Mouse (Mus musculus): ENCODE data around the gene Tcaim. TPM values are rescaled to one million over a fixed set of nuclear protein-coding genes. Genes with fewer than 3 reads are reported as not detected.

Gene Tcaim
- polyA plus RNA-seq, 1 experiment from 2014 or later, result 6.3 TPM

GRCm38 (mm10) chr9:122856716-122857115, 51.4 kb downstream of the Tcaim start:
- peaks cover 96% of the 10 kb centered on the region for H3K36me3 ChIP-seq
- no peak overlapping the region for H3K4me2 ChIP-seq
- no peak overlapping the region for H3K27ac ChIP-seq
- H3K9ac ChIP-seq, result no peak overlapping the region
- H3K4me1 ChIP-seq, result no peaks in the 10 kb centered on the region
- ATAC-seq (replicated peaks; ENCODE audit: low FRiP score), result no peak
- no peaks in the 10 kb centered on the region for H3K27me3 ChIP-seq
- WGBS, result 98% methylated on average over 3 of the region's 3 CpGs
- no peak overlapping the region for H3K4me3 ChIP-seq (replicated peaks)
- peaks cover 51% of the 10 kb centered on the region for H3K9me3 ChIP-seq (replicated peaks)

- Histone ChIP-seq H3K36me3 (peaks cover 71% of the 10 kb centered on the region), H3K4me2 (no peak overlapping the region), H3K9ac (no peak overlapping the region), H3K27ac (no peak overlapping the region), H3K27me3 (no peaks in the 10 kb centered on the region), H3K9me3 (replicated peaks) (peaks cover 42% of the 10 kb centered on the region), H3K4me3 (replicated peaks) (no peak overlapping the region), H3K4me1 (peaks cover 14% of the 10 kb centered on the region)
- no peak for ATAC-seq (replicated peaks; ENCODE audit: low FRiP score)
Observed at GRCm38 (mm10) chr9:122860752-122861151, 55.4 kb downstream of the Tcaim start.

GRCm38 (mm10) chr9:122863731-122864130, 58.4 kb downstream of the Tcaim start:
- WGBS, result 84% methylated on average over 2 of the region's 2 CpGs
- Histone ChIP-seq H3K4me1 (peaks cover 14% of the 10 kb centered on the region), H3K9me3 (replicated peaks) (peaks cover 38% of the 10 kb centered on the region), H3K36me3 (peaks cover 44% of the 10 kb centered on the region), H3K4me3 (replicated peaks) (no peak overlapping the region), H3K9ac (no peak overlapping the region), H3K27me3 (no peaks in the 10 kb centered on the region), H3K4me2 (no peak overlapping the region), H3K27ac (no peak overlapping the region)
- no peak for ATAC-seq (replicated peaks; ENCODE audit: low FRiP score)

DNA sequence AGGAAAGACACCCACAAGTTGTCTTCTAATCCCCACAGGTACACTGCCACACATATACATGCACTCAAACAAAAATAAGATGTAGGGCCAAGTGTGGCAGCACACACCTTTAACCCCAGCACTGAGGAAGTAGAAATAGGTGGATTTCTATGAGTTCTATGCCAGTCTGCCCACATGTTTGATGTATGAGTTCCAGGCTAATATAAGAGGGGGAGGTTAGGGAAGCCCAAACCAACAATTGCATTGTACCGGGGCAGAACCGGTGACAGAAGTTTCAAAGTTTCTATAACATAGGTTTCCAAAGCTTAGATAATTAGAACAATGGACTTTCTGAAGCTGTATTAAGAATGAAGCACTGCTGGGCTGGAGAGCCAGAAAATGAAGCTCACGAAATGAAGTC, 59.5 kb downstream of the Tcaim start:
- Histone ChIP-seq H3K4me1 (peaks cover 14% of the 10 kb centered on the region), H3K4me2 (peak overlapping the region; percentile 73), H3K9me3 (replicated peaks) (peaks cover 28% of the 10 kb centered on the region), H3K4me3 (replicated peaks) (peak overlapping the region; percentile 88), H3K27me3 (no peaks in the 10 kb centered on the region), H3K36me3 (peaks cover 33% of the 10 kb centered on the region), H3K27ac (no peak overlapping the region), H3K9ac (peak overlapping the region; percentile 89)
- no peak for ATAC-seq (replicated peaks; ENCODE audit: low FRiP score)
- 64% methylated on average over 3 of the region's 3 CpGs for WGBS

- Histone ChIP-seq H3K27ac (peak within 1 kb of the TSS; percentile 86), H3K27me3 (no peaks in the 10 kb centered on the region), H3K4me3 (replicated peaks) (peak within 1 kb of the TSS; percentile 88), H3K4me2 (peak within 1 kb of the TSS; percentile 73), H3K36me3 (peaks cover 24% of the 10 kb centered on the region), H3K9ac (peak within 1 kb of the TSS; percentile 89), H3K4me1 (peaks cover 14% of the 10 kb centered on the region), H3K9me3 (replicated peaks) (peaks cover 19% of the 10 kb centered on the region; the same call in 1 of the 2 replicates)
- under 1% methylated on average over 34 of the region's 34 CpGs for WGBS
- peak; percentile 93 for ATAC-seq (replicated peaks; ENCODE audit: low FRiP score)
Observed at GRCm38 (mm10) chr9:122865697-122866166, 60.4 kb downstream of the Tcaim start, which contains the start of gene Zfp445. Gene Zfp445 (minus strand): TSS chr9:122866006.

GRCm38 (mm10) chr9:122866192-122866591, 60.9 kb downstream of the Tcaim start:
- 85% methylated on average over 4 of the region's 4 CpGs for WGBS
- H3K4me1 ChIP-seq, result peaks cover 14% of the 10 kb centered on the region
- no peak overlapping the region for H3K27ac ChIP-seq
- peak overlapping the region; percentile 88 for H3K4me3 ChIP-seq (replicated peaks)
- peak; percentile 22 for ATAC-seq (replicated peaks; ENCODE audit: low FRiP score)
- peaks cover 15% of the 10 kb centered on the region; the same call in 1 of the 2 replicates for H3K9me3 ChIP-seq (replicated peaks)
- H3K27me3 ChIP-seq, result no peaks in the 10 kb centered on the region
- H3K36me3 ChIP-seq, result peaks cover 19% of the 10 kb centered on the region
- H3K9ac ChIP-seq, result peak overlapping the region; percentile 89; the same call in 1 of the 2 replicates
- peak overlapping the region; percentile 73 for H3K4me2 ChIP-seq

- 86% methylated on average over 4 of the region's 4 CpGs for WGBS
- H3K4me2 ChIP-seq, result no peak overlapping the region
- no peak overlapping the region for H3K4me3 ChIP-seq (replicated peaks)
- no peaks in the 10 kb centered on the region for H3K4me1 ChIP-seq
- no peaks in the 10 kb centered on the region for H3K27me3 ChIP-seq
- H3K9me3 ChIP-seq (replicated peaks), result no peaks in the 10 kb centered on the region
- H3K9ac ChIP-seq, result no peak overlapping the region
- no peaks in the 10 kb centered on the region for H3K36me3 ChIP-seq
- H3K27ac ChIP-seq, result no peak overlapping the region
- no peak for ATAC-seq (replicated peaks; ENCODE audit: low FRiP score)
Observed at GRCm38 (mm10) chr9:122872595-122872994, 67.3 kb downstream of the Tcaim start.

GRCm38 (mm10) chr9:122874653-122875052, 69.3 kb downstream of the Tcaim start:
- Histone ChIP-seq H3K4me1 (no peaks in the 10 kb centered on the region), H3K27ac (no peak overlapping the region), H3K4me2 (no peak overlapping the region), H3K9ac (no peak overlapping the region), H3K4me3 (replicated peaks) (no peak overlapping the region), H3K36me3 (no peaks in the 10 kb centered on the region), H3K27me3 (no peaks in the 10 kb centered on the region), H3K9me3 (replicated peaks) (no peaks in the 10 kb centered on the region)
- no peak for ATAC-seq (replicated peaks; ENCODE audit: low FRiP score)
- 80% methylated on average over 1 of the region's 1 CpGs for WGBS

DNA sequence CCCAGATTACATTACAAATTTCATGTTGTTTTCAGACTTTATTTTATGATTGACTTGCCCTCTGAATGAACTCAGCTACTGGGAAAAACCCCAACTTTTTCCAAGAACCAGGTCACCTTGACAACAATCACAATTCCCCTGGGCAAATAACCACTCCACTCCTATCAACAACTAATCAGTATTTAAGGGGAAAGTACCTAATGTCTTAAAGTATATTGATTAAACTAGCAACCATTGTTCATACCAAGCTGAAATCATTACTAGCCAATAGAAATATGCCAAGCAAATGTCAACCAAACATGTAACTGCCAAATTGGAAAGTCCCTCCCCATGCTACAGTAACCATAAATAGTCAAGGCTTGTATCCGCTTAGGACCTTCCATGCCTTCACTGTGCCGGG, 69.8 kb downstream of the Tcaim start:
- no peak overlapping the region for H3K27ac ChIP-seq
- H3K27me3 ChIP-seq, result no peaks in the 10 kb centered on the region
- no peak overlapping the region for H3K9ac ChIP-seq
- WGBS, result 93% methylated on average over 2 of the region's 2 CpGs
- no peak overlapping the region for H3K4me3 ChIP-seq (replicated peaks)
- H3K4me1 ChIP-seq, result no peaks in the 10 kb centered on the region
- H3K36me3 ChIP-seq, result no peaks in the 10 kb centered on the region
- no peaks in the 10 kb centered on the region for H3K9me3 ChIP-seq (replicated peaks)
- no peak overlapping the region for H3K4me2 ChIP-seq
- ATAC-seq (replicated peaks; ENCODE audit: low FRiP score), result no peak

DNA sequence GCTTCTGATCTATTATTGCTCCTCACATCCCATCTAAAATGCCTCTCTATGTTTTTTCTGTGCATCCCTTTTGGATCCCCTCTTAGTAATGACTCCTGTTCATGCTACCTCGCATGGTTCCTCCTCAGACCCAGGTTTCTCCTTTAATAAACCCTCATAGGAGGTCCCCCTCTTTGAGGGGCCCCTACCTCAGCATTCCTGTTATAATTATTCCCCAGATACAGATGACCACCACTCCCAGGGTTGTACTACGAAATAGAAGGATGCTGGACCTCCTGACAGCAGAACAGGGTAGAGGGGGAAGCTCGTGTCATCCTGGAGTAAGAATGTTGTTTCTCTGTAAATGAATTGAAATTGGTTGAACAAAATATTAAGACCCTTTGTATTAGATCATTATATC, 80.0 kb downstream of the Tcaim start, which contains the start of gene Zkscan7:
Gene Zkscan7, plus strand, starts transcription at position 301 of the 400 bp plus-strand sequence.
- H3K4me2 ChIP-seq, result peak within 1 kb of the TSS; percentile 87
- no peaks in the 10 kb centered on the region for H3K27me3 ChIP-seq
- peak within 1 kb of the TSS; percentile 83 for H3K4me3 ChIP-seq (replicated peaks)
- H3K27ac ChIP-seq, result no peak within 1 kb of the TSS
- H3K4me1 ChIP-seq, result 0 out of 2 replicates have a peak, but pooled peaks cover 5% of the 10 kb centered on the region
- H3K36me3 ChIP-seq, result peaks cover 6% of the 10 kb centered on the region; the same call in 1 of the 2 replicates
- ATAC-seq (replicated peaks; ENCODE audit: low FRiP score), result no peak
- H3K9me3 ChIP-seq (replicated peaks), result no peaks in the 10 kb centered on the region
- 85% methylated on average over 3 of the region's 3 CpGs for WGBS
- no peak within 1 kb of the TSS; the same call in 1 of the 2 replicates for H3K9ac ChIP-seq

Other genes with a start within 250 kb of the Tcaim start
- not detected in 2 replicates for gene Topaz1, start 58.2 kb upstream of the Tcaim start, polyA plus RNA-seq (2015; fragmentation: Nextera tagmentation; extraction: Ambion mirVana)
- 0.39 and 0.44 TPM in 2 replicates for gene Gm35549, start 38.5 kb downstream of the Tcaim start, polyA plus RNA-seq (2015; fragmentation: Nextera tagmentation; extraction: Ambion mirVana)
- 70.8 and 71.3 TPM in 2 replicates for gene Zfp445, start 60.5 kb downstream of the Tcaim start, polyA plus RNA-seq (2015; fragmentation: Nextera tagmentation; extraction: Ambion mirVana)
- gene Zkscan7, start 80.1 kb downstream of the Tcaim start, polyA plus RNA-seq (2015; fragmentation: Nextera tagmentation; extraction: Ambion mirVana), result 5.0 TPM in 2 replicates
- 24.0 and 25.2 TPM in 2 replicates for gene Zfp105, start 117.5 kb downstream of the Tcaim start, polyA plus RNA-seq (2015; fragmentation: Nextera tagmentation; extraction: Ambion mirVana)
- gene 1110059G10Rik, start 145.5 kb downstream of the Tcaim start, polyA plus RNA-seq (2015; fragmentation: Nextera tagmentation; extraction: Ambion mirVana), result 26.8 and 33.1 TPM in 2 replicates
- gene Kif15, start 145.5 kb downstream of the Tcaim start, polyA plus RNA-seq (2015; fragmentation: Nextera tagmentation; extraction: Ambion mirVana), result 59.3 and 60.1 TPM in 2 replicates
- gene Tmem42, start 215.8 kb downstream of the Tcaim start, polyA plus RNA-seq (2015; fragmentation: Nextera tagmentation; extraction: Ambion mirVana), result 19.9 and 20.9 TPM in 2 replicates
- 0.41 and 0.70 TPM in 2 replicates for gene Tgm4, start 229.2 kb downstream of the Tcaim start, polyA plus RNA-seq (2015; fragmentation: Nextera tagmentation; extraction: Ambion mirVana)